Mouse (Mus musculus): ENCODE measurements around the gene Uckl1. TPM values are rescaled to one million over a fixed set of nuclear protein-coding genes. Genes with fewer than 3 reads are reported as not detected.

The Uckl1 gene
- polyA plus RNA-seq (2017; shearing (Covaris generic)) = 242 TPM

DNA sequence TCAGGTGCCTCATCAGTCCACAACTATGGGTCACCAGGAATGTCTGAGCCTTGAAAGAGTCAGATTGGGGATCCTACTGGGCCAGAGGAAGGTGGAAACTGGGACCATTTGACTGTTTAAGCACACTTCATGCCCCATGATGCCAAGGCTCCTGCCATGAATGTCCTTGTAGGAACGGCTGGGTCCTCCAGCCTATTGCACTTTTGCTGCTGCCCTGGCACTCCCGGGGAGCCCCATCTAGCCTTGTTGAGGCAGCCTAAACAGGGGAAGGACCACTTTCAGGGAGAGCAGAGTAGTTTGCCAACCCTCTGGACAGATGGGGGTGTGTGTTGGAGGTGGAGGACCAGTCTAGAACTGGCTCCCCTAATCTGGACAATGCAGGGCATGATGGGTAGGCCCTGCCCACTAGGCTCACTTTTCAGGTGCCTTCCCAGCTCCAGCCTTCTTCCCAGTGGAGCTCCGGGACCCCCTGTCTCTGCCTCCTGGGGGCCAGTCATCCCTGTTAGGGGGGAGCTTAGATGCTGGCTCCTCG is at the start of gene Uckl1:
Gene Uckl1, minus strand, starts transcription at position 482 of the 532 bp plus-strand sequence.

DNA sequence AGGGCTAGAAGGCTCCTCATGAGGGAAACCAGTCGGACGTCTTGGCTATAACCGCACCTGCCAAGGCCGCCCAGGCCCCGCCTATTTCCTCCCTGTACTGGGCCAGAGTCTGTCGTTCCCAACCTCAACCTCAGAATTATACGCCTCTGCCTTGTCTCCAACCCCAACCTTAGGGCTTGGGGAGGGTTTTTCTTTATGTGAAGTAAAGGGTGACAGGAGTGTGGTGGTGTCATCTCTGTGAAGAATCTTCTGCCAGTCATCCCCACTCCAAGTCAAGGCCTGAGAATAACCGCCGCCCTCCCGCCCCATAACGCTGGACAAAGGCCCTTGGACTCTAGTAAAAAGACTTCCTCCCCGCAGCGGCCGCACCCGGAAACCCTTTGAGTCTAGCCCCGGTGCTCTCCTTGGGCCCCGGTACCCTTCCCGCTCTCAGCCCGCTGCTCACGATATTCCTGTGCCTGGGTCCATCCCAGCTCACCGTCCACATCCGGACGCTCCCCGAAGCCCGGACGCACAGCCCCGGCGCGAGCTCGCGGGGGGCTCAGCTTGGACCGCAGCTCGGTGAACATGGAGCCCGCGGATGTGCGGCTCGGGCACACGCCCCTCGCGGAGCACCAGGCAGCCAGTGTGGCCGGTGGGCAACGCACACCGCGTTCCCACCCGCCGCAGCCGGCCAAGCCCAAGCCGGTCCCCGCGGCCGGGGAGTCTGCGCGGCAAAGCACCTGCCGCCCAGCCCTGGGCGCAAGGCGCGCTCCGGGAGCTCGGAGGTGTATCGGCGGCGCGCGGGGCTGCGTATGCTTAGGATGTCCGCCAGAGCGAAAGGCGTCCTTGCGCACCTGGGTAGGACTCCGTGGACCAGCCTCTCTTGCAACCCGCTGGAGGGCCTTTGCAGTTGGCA is 14.0 kb upstream of the Uckl1 start, which contains the start of gene Samd10:
Gene Samd10, minus strand, starts transcription at position 759 of the 898 bp plus-strand sequence.

GRCm38 (mm10) chr2:181592231-181593041 is 7.7 kb upstream of the Uckl1 start, which contains the start of gene Zfp512b:
Gene Zfp512b, minus strand, starts transcription at chr2:181592803.

GRCm38 (mm10) chr2:181591528-181592085 is 6.9 kb upstream of the Uckl1 start, which contains the start of gene Prpf6:
Gene Prpf6, plus strand, starts transcription at chr2:181591868.

GRCm38 (mm10) chr2:181520118-181520935 is 64.4 kb downstream of the Uckl1 start, which contains the start of gene Dnajc5:
Gene Dnajc5, plus strand, starts transcription at chr2:181520485.

Other genes with a start within 250 kb of the Uckl1 start
- gene Zgpat, start 220.0 kb downstream of the Uckl1 start, polyA plus RNA-seq (2017; shearing (Covaris generic)) = 114 TPM
- 169 TPM for gene Arfrp1, start 219.5 kb downstream of the Uckl1 start, polyA plus RNA-seq (2017; shearing (Covaris generic))
- 343 TPM for gene Lime1, start 204.8 kb downstream of the Uckl1 start, polyA plus RNA-seq (2017; shearing (Covaris generic))
- 1.9 TPM for gene Zbtb46, start 125.5 kb downstream of the Uckl1 start, polyA plus RNA-seq (2017; shearing (Covaris generic))
- not detected for gene Abhd16b, start 91.7 kb downstream of the Uckl1 start, polyA plus RNA-seq (2017; shearing (Covaris generic))
- 93.7 TPM for gene Tpd52l2, start 87.8 kb downstream of the Uckl1 start, polyA plus RNA-seq (2017; shearing (Covaris generic))
- 122 TPM for gene Dnajc5, start 64.4 kb downstream of the Uckl1 start, polyA plus RNA-seq (2017; shearing (Covaris generic))
- 120 TPM for gene Prpf6, start 7.0 kb upstream of the Uckl1 start, polyA plus RNA-seq (2017; shearing (Covaris generic))
- 17.0 TPM for gene Zfp512b, start 7.9 kb upstream of the Uckl1 start, polyA plus RNA-seq (2017; shearing (Covaris generic))
- 11.0 TPM for gene Samd10, start 14.3 kb upstream of the Uckl1 start, polyA plus RNA-seq (2017; shearing (Covaris generic))
- not detected for gene Gm29797, start 72.1 kb upstream of the Uckl1 start, polyA plus RNA-seq (2017; shearing (Covaris generic))
- gene Sox18, start 86.7 kb upstream of the Uckl1 start, polyA plus RNA-seq (2017; shearing (Covaris generic)) = not detected
- 26.7 TPM for gene Tcea2, start 95.4 kb upstream of the Uckl1 start, polyA plus RNA-seq (2017; shearing (Covaris generic))
- gene Rgs19, start 109.1 kb upstream of the Uckl1 start, polyA plus RNA-seq (2017; shearing (Covaris generic)) = 241 TPM
- gene Lkaaear1, start 113.5 kb upstream of the Uckl1 start, polyA plus RNA-seq (2017; shearing (Covaris generic)) = not detected
- gene Oprl1, start 130.1 kb upstream of the Uckl1 start, polyA plus RNA-seq (2017; shearing (Covaris generic)) = 0.16 TPM
- gene Myt1, start 178.4 kb upstream of the Uckl1 start, polyA plus RNA-seq (2017; shearing (Covaris generic)) = not detected

All from inflammation-experienced regulatory T-cells, adult 16 weeks (primary cell).